Mouse (Mus musculus): ENCODE measurements at regions not wholly inside any gene's neighbourhood (a gene's known extent, or its start where the extent isn't known, plus 50 kb on each side); places are given as distances from the start of the nearest gene placed in this dataset.
"Not testable (repeated sequence)": the region's sequence is repeated elsewhere in the genome, so short reads cannot be mapped to it uniquely, and the experiment has no call there.

DNA sequence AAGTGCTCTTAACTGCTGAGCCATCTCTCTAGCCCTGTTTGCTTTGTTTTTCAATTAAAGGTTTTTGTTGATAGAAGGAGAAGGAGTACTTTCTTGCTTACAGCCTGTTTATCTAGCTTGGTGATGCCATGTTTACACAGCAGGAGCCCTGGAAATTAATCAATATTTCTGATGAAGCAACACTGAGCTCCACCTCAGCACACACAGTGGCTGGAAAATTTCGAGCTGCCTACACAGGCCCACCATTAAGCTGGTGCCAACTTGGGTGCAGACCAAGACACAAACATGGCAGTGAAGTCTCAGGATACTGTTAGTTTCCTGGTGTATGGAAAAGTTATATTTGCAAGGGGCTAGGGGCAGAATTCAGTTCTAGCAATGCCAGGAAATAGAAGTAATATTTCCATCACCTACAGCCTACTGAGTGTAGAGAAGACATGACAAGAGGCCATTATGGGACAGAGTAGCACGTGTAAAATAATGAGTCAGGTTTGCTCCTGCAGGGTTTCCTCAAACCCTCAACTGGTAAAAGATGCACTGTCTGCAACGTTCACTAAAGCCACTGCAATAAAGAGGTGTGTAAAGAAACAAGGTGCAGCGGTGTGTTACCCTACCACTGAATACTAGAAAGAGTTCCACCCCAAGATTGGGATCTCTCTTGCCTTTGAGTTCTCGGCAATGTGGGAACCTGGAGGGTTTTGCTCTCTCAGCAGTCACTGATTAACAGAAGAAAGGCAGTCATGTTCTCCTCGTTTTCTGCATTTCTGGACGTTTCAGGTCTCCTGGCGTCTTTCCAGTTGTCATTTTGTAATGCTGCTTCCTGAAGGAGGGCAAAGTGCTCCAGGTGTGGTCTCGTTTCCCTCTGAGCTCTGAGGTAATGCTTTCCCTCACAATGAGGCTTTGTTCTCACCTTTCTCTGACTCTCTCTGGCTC is 108.8 kb upstream of the Fhl2 start:
- no peak for DNase-seq (ENCODE audit: low spot score in 2 of 2)

DNA sequence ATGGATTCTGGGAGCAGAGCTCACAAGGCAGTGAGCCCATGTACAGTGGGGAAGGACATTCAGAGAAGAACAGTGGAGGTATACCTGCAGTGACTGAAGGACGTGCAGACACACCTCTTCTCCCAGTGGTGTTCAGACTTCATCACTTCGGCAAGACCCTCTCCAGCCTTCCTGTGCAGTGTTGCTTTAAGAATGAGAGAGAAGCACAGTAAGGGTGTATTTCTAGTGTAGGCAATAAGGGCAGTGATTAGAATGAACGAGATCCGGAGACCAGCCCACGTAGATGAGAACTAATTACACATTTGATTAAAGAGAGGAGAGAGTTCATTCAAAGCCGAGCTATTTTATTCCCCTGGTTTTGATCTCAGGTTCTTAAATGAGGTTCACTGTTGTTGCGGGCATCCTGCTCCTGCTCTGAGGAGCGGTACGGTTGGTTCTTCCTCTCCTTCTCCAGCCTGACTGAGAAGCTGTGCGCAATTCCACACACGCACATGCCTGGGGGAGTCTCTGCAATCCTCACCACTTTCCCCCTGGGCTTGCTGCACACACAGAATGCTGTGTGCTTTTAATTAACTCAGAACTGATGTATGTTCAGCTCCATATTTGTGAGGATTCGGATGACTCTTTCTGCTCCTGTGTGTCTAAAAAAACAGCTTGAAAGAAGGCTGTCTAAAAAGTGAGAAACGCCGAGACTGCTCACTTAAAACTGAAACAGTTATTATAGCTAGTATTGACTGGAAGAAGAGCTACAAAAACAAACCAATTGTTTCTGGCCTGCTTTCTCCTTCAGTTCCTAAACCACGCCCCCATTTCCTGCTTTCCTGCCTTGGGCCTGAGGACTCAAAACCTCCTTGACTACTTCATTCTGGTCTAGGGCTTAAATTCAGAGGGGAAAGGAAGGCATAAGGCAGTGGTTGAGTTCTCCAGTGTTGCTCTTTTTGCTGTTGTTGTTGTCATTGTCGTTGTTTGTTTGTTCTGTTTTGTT is 114.2 kb upstream of the Fhl2 start:
- DNase-seq (ENCODE audit: low spot score in 2 of 2): no peak

DNA sequence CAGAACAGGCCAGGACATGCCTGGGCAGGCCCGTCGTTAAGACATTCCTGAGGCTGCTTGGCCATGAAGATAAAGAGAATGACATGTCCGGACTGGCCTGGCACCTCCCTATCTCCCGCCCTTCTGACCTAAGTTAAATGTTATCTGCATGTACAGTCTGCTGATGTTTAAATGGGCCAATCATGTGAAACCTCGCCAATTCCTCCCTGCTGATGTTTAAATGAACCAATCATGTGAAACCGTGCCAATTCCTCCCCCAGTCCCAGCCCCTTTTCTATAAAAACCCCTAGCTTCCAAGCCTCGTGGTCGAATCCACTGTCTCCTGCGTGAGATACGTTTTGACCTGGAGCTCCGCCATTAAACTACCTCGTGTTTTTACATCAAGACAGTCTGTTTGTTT is 119.5 kb upstream of the Fhl2 start:
- not testable (repeated sequence) for DNase-seq (ENCODE audit: low spot score in 2 of 2)

DNA sequence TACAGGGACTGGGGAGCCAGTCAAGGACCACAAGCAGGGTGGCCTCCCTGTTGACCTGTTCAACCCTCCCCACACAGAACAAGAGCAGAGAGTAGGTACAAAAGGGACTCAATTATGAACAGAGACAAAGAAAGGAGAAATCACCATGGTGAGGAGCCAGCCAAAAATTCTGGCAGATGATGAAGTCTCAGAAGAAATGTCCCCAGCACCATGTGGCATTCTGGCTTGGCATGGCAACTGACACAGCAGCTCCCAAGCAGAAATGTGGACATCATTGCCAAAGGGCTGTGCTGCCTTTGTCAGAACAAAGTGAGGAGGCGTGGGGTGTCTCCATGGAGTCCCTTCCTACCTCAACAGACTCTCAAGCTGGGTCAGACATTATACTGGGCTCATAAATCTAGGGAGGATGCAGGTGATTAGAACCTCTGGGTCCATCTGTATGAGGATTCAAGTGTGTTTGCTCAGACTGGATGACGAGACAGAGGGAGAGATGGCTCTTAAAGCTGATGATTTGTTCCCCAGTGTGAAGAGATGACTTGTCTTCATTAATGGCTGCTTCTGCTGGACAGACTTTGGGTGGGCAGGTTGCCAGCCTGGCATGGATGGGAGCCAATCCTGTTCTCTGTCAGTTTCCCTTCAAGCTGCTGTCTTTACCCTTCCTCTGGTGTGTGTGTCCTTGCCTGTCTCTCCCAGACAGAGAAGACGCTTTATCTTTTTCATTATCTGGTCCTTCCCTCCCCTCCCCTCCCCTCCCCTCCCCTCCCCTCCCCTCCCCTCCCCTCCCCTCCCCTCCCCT is 120.5 kb upstream of the Fhl2 start:
- no peak for DNase-seq (ENCODE audit: low spot score in 2 of 2)

DNA sequence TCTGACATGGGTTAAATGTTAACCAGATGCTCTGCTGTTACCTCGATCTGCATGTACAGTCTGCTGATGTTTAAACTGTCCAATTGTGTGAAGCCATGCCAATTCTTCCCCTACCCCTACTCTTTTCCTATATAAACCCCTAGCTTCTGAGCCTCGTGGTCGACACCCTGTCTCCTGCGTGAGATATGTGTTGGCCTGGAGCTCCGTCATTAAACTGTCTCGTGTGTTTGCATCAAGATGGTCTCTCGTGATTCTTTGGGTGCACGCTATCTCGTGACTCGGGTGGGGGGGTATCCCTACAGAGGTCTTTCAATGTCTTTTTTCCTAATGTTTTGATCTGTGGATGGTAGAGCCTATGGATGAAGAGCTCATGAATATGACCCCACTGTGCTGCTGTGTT is 110.9 kb upstream of the Nck2 start:
- not testable (repeated sequence) for DNase-seq (ENCODE audit: low spot score in 2 of 2)

DNA sequence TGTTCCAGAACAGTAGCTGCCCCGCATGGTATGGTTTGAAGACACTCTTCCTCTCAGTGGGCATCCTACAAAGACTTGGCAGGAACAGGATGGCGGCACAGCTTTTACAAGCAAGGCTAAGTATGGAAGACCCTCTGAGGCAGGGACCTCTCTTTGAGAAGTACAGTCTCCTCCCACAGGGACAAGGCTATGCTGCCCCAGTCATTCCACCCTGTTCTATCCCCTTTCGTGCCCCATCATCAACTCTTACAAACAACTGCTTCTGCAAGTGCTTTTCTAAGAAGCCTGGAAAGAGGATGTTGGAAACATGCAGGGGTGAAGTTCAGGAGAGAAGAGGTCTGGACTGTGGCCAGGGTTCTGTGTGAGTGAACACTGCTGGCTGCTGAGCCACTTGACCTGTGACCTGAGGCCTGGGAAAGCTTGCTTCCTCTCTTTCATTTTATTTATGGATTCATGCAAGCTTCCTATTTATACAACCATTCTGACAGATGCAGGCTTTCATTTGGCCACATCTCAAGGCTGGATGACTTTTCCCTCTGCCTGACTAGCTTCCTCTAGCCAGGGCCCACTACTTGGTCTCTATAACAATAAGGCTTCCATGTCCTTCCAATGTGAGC is 107.1 kb upstream of the Nck2 start:
- DNase-seq (ENCODE audit: low spot score in 2 of 2): peak; percentile 9 to 47

DNA sequence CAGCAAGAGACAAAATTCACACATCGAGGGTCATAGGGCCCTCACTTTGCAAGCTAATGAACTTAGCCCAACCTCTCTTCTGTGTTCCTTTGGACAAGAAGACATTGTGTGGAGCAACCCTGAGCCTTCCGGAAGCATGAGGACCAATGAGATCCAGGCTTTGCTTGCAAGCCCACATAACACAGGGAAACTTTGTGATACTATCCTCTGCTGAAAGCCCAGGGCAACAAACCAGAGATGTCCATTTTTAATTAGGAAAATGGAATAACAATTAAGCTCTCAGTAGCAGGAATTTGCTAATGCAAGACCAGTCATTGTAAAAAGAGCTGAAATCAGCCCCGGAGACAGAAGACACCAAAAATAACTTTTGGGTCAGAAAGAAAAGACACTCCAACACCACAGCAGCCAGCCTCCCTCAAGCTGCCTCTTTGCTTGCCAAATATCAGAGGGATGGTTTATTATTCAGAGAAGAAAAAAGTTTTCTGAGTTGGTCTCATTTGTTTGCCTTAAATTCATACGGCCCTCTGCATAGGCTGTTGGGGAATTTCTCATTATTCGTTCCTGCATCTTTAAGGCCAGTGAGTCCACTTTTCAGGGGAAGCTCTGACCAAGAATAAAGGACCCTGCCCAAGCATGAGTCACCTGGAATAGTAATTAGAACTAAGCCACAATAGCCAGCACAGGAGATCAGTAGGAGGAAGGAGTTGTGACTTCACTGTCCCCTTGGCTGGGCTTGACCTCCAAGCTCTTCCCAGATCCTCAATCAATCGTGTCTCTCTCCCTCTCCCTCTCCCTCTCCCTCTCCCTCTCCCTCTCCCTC is 106.1 kb upstream of the Nck2 start:
- no peak for DNase-seq (ENCODE audit: low spot score in 2 of 2)

DNA sequence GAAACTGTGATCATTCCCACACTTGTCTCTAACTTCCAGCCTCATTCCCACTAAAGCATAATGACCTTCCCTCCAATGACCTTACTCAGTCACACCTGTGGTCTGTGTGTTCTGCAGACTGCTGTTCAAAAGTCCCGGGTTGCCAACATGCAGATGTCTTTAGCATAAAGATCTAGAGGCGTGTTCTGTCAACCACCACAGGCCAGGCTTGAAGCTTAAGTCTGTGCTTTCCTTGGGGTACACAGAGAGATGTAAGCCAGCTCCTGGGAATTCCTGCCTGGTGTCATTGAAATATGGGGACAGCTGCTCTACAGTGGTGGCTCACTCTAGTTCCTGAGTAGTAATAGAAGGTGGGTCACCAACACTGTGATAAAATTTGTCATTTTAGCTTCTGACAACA is 101.5 kb upstream of the Nck2 start:
- no peak for DNase-seq (ENCODE audit: low spot score in 2 of 2)

DNA sequence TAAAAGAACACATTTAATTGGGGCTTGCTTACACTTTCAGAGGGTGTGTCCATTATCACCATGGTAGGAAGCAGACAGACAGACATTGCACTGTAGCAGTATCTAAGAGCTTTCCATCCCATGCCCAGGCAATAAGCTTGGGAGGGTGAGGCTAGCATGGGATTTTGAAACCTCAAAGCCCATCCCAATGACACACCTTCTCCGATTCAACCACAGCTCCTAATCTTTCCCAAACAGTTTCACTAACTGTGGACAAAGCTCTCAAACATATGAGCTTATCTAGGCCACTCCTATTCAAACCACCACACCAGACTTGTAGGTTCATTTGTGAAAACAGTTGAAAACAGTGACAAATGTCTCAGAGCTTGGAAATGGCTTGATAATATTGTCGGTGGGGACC is 101.0 kb upstream of the Nck2 start:
- no peak for DNase-seq (ENCODE audit: low spot score in 2 of 2)

DNA sequence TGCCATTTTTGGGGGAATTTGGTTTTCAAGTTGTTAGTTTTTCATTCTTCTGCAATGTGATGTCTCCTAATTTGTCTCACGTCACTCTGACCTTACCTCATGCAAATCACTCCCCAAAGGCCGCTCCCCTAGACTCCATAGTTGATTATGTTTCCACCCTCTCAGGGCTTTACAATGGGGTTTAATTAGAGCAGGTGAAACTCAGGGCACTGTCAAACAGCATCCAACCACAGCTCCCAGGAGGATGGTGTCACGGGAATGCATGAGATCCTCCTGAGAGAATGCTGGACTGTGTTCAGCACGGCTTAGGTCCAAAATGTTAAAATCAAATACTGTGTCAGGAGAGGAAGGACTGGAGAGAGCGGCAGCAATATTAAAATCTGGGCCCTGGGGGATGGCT is 100.4 kb upstream of the Nck2 start:
- DNase-seq (ENCODE audit: low spot score in 2 of 2): no peak

DNA sequence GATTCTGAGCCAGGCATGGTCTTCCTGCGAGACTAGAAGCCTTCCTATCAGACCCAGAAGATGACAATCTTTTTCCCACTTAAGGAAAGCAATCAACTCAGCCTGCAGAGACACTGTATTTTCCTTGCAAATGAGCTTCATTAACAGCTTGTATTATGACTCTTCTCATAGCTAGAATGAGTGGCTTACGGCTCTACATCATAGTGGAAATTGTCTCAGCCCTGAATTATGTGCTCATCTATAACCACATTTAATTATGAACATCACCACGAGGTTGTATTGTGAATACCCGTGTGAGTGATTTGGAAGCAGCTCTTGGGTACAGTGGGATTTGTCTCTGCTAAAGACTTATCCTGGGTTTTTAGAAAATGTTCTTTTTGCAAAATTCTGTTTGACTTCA is 97.2 kb upstream of the Nck2 start:
- no peak for DNase-seq (ENCODE audit: low spot score in 2 of 2)

DNA sequence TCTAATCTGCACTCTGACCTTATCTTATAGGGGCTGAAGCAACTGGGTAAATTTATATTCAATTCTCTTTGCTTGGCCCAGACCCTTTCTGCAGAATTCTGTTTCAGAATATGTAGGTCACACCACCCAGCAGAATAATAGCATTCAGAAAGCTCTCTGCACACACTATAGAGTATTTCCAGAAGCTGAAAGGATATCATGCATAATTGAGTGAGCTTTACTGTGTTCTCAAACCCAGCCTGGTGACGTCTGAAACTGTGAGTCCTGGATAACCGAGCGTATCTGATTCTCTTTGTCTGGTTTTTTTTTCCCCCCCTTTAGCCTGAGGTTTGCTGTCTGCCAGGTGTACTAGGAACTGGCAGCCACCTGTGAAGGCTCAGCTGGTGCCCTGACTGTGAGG is 94.4 kb upstream of the Nck2 start:
- DNase-seq (ENCODE audit: low spot score in 2 of 2): no peak

DNA sequence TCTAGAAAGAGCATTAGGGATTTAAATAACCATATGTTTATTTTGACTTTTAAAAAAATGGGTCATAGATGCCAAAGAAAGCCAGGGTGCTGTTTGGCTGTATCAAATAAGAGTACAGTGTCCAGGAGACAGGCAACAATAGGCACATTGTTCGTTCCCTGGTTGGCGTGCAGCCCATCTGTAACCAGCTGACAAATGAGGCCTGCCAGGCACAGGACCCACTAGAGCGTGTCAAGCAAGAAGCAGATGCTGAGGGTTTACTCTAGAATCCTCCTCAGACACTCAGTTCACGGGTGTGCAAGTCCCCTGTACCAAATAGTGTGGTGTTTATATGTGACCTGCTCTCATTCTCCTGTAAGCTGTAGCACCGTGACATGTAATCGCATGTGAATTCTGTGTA is 86.2 kb upstream of the Nck2 start:
- no peak for DNase-seq (ENCODE audit: low spot score in 2 of 2)

DNA sequence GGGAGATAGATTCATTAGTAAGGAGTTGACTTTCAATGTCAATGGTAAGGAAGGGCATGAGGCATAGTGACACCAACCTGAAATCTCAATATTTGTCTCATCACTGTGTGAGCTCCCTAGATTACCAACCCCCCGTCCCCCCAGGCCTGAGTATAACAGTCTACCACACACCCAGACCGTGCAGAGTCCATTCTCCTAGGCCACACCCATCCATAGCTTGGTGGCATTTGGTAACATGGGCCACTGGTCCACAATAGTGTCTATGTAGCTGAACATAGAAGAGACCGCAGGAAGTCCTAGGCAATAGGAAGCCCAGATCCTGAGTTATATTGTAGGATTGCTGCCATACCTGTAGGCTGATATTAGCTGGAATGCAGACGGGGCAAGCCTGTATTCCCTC is 84.7 kb upstream of the Nck2 start:
- no peak for DNase-seq (ENCODE audit: low spot score in 2 of 2)

DNA sequence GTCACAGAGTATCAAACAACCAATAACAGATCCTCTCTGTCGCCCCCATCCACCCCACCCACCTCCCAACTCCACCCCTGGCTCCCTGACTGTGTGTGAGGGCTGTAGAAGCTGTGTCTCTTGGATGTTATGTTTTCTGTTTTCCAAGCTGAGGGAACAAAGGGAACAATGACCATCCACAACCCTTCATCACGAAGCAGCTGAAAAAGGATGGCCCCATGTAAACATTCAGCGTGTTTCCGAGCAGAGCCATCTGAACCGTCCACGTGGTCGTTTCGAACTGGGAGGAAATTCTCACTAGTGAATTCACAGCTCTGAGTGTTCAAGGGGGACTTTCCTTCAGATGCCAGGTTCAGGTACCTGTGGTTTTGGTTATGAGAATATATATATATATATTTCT is 84.1 kb upstream of the Nck2 start:
- no peak for DNase-seq (ENCODE audit: low spot score in 2 of 2)

DNA sequence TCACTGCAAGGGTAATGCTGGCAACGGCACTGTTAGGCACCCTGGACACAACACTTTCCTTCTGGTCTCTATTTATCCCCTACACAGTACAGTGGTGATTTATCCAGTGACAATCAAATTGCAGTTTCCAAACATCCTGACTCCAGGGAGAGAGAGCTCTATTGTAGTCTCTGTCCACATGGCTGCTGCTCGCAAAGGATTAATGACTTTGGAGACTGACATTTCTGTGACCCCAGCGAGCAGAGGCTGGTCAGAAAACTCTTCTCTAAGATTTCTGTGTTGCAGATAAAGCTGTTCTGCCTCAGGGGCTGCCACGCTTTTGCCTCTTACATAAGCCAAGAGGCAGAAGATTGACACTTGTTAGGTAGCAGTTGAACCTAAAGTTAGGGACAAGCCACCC is 83.6 kb upstream of the Nck2 start:
- DNase-seq (ENCODE audit: low spot score in 2 of 2): no peak

DNA sequence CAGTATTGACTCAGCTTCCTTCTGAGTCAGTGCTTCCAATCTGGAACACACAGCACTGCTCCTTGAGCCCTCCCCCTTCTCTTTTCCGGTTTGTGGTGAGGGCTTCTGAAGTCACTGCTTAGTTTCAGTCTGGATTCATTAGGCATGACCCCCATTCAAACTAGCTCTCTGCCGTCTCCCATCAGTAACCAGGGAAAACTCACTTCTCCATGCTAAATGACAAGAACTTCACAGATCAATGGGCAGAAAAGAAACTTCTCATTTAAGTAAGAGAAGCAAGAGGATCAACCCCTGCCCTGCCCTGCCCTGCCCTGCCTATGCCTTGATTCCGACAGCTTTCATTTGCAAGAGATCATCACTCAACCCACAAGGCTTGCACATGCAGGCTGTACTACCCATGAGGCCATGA is 82.9 kb upstream of the Nck2 start:
- no peak for DNase-seq (ENCODE audit: low spot score in 2 of 2)

DNA sequence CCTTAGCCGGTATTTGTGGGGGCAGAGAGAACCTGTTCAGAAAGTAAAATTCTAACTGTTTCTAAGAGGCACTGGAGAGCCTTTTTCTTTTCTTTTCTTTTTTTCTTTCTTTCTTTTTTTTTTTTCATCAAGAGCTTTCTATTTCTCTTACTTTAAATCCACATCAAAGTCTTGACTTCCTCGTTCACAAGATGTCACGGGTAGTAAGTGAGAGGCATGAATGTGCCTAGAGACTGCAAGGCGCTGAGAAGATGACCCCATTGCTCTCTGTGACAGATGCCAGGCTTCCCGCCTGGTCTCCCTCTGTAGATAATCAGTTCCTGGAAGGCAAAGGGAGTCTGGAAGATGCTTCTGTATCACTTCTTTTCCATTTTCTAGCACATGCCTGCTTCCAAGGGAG is 82.2 kb upstream of the Nck2 start:
- no peak for DNase-seq (ENCODE audit: low spot score in 2 of 2)

DNA sequence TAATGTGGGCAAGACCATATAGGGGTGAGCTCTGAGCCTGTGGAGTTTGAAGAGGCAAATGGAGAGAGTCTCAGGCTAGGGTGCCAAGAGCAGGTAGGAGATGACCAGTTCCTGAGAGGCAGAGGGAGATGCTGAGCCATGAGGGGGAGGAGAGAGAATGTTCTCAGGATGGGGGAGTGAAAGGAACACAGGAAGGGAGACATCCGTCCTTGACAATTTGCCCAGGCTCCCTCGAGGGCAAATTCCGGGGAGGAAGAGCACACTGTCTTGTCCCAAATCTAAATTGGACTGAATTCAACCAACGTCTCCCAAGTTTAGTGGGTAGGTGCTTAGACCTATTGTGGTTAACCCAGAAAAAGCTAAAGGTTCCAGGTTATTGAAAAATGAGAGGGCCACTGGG is 81.2 kb upstream of the Nck2 start:
- no peak for DNase-seq (ENCODE audit: low spot score in 2 of 2)

DNA sequence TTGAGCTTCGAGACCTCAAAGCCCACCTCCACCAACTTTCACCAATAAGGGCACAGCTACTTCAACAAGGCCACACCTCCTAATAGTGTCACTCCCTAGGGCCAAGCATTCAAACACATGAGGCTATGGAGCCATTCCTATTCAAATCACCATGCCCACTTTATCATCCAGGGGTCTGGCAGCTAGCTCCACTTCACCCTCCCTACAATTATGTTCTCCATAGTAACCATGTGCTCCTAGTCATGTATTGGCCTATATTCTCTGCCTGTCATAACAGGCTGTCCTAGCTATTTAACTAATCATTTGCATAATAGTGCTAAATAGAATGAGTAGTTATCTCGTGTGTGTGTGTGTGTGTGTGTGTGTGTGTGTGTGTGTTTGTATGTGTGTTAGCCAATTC is 77.9 kb upstream of the Nck2 start:
- no peak for DNase-seq (ENCODE audit: low spot score in 2 of 2)
